Mouse (Mus musculus): ENCODE measurements at regions not wholly inside any gene's neighbourhood (a gene's known extent, or its start where the extent isn't known, plus 50 kb on each side); places are given as distances from the start of the nearest gene placed in this dataset.

DNA sequence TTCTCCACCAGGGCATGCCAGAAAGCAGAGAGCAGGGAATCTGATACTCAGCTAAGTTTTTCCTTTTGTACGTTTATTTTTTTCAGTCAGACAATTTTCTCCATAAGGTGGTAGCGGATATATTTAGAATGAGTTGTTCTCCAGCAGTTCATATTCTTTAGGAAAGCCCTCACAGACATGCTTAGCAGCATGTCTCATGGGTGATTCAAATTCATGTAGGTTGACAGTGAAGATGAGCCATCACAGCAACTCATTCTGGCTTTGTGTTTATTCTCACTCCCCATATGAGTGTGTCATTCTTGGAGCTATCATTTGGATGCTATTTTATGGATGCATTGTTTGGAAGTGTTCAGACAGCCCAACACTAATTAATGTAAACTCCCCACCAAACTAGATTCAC lies 424.2 kb upstream of the Fat3 start:
- 76% methylated on average over 2 of the region's 2 CpGs for WGBS
- Histone ChIP-seq H3K4me3 (ENCODE audit: insufficient read depth, low read depth, low read length) (no peak overlapping the region), H3K4me1 (ENCODE audit: control insufficient read depth, insufficient read depth, low read length) (no peaks in the 10 kb centered on the region), H3K27me3 (replicated peaks; ENCODE audit: control insufficient read depth, insufficient read depth, low read length) (no peaks in the 10 kb centered on the region), H3K36me3 (ENCODE audit: control insufficient read depth, insufficient read depth, low read length) (no peaks in the 10 kb centered on the region), H3K27ac (ENCODE audit: insufficient read depth, low read depth, low read length) (no peak overlapping the region)
- no peak for TF ChIP-seq CTCF (conservative IDR thresholded peaks at IDR 0.05; ENCODE audit: insufficient read depth, insufficient read length, low read depth, low read length)
- no peak for TF ChIP-seq POLR2A (IDR thresholded peaks at IDR 0.05; ENCODE audit: low read depth, low read length)
- no peak for DNase-seq

DNA sequence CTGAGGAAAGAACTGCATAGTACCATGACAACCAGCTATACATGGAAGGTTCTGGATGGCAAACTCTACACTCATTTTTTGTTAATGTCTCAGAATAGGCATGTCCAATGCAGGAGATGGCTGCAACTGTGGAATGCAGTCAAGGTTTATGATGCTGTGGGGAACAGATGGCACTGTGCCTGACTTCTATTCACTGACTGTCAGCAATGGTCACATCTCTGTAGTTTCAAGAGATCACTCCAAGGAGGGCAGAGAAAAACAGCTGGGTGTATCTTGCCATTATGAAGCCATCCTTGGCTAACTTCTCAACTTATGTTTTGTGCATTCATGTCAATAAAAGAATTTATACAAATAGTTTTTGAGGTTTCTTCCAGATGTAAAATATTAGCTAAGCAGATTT lies 405.1 kb upstream of the Fat3 start:
- Histone ChIP-seq H3K4me1 (ENCODE audit: control insufficient read depth, insufficient read depth, low read length) (no peaks in the 10 kb centered on the region), H3K36me3 (ENCODE audit: control insufficient read depth, insufficient read depth, low read length) (no peaks in the 10 kb centered on the region), H3K27me3 (replicated peaks; ENCODE audit: control insufficient read depth, insufficient read depth, low read length) (no peaks in the 10 kb centered on the region), H3K27ac (ENCODE audit: insufficient read depth, low read depth, low read length) (no peak overlapping the region), H3K4me3 (ENCODE audit: insufficient read depth, low read depth, low read length) (no peak overlapping the region)
- no peak for DNase-seq
- TF ChIP-seq POLR2A (IDR thresholded peaks at IDR 0.05; ENCODE audit: low read depth, low read length) (no peak), CTCF (conservative IDR thresholded peaks at IDR 0.05; ENCODE audit: insufficient read depth, insufficient read length, low read depth, low read length) (no peak)

- WGBS, result 57% methylated on average over 2 of the region's 2 CpGs
- TF ChIP-seq CTCF (conservative IDR thresholded peaks at IDR 0.05; ENCODE audit: insufficient read depth, insufficient read length, low read depth, low read length) (no peak), POLR2A (IDR thresholded peaks at IDR 0.05; ENCODE audit: low read depth, low read length) (no peak)
- no peak for DNase-seq
- Histone ChIP-seq H3K36me3 (ENCODE audit: control insufficient read depth, insufficient read depth, low read length) (no peaks in the 10 kb centered on the region), H3K4me1 (ENCODE audit: control insufficient read depth, insufficient read depth, low read length) (no peaks in the 10 kb centered on the region), H3K4me3 (ENCODE audit: insufficient read depth, low read depth, low read length) (no peak overlapping the region), H3K27me3 (replicated peaks; ENCODE audit: control insufficient read depth, insufficient read depth, low read length) (no peaks in the 10 kb centered on the region), H3K27ac (ENCODE audit: insufficient read depth, low read depth, low read length) (no peak overlapping the region)
Observed at GRCm38 (mm10) chr9:16899060-16899459, 398.0 kb upstream of the Fat3 start.

- H3K4me1 ChIP-seq (ENCODE audit: control insufficient read depth, insufficient read depth, low read length), result no peaks in the 10 kb centered on the region
- no peak for TF ChIP-seq CTCF (conservative IDR thresholded peaks at IDR 0.05; ENCODE audit: insufficient read depth, insufficient read length, low read depth, low read length)
- TF ChIP-seq POLR2A (IDR thresholded peaks at IDR 0.05; ENCODE audit: low read depth, low read length), result no peak
Observed at GRCm38 (mm10) chr9:16852458-16853026, 351.5 kb upstream of the Fat3 start.

GRCm38 (mm10) chr9:16808494-16808893 lies 307.4 kb upstream of the Fat3 start:
- Histone ChIP-seq H3K27ac (ENCODE audit: insufficient read depth, low read depth, low read length) (no peak overlapping the region), H3K4me3 (ENCODE audit: insufficient read depth, low read depth, low read length) (no peak overlapping the region), H3K27me3 (replicated peaks; ENCODE audit: control insufficient read depth, insufficient read depth, low read length) (no peaks in the 10 kb centered on the region), H3K36me3 (ENCODE audit: control insufficient read depth, insufficient read depth, low read length) (no peaks in the 10 kb centered on the region), H3K4me1 (ENCODE audit: control insufficient read depth, insufficient read depth, low read length) (no peaks in the 10 kb centered on the region)
- TF ChIP-seq CTCF (conservative IDR thresholded peaks at IDR 0.05; ENCODE audit: insufficient read depth, insufficient read length, low read depth, low read length) (no peak), POLR2A (IDR thresholded peaks at IDR 0.05; ENCODE audit: low read depth, low read length) (no peak)
- WGBS, result 75% methylated on average over 2 of the region's 2 CpGs
- no peak for DNase-seq

More at GRCm38 (mm10) chr9:16852458-16853026, 351.5 kb upstream of the Fat3 start:
- no peak overlapping the region for H3K4me3 ChIP-seq (ENCODE audit: insufficient read depth, low read depth, low read length)
- 83% methylated on average over 10 of the region's 10 CpGs for WGBS
- H3K27me3 ChIP-seq (replicated peaks; ENCODE audit: control insufficient read depth, insufficient read depth, low read length), result no peaks in the 10 kb centered on the region
- H3K27ac ChIP-seq (ENCODE audit: insufficient read depth, low read depth, low read length), result no peak overlapping the region
- no peak for DNase-seq
- H3K36me3 ChIP-seq (ENCODE audit: control insufficient read depth, insufficient read depth, low read length), result no peaks in the 10 kb centered on the region

DNA sequence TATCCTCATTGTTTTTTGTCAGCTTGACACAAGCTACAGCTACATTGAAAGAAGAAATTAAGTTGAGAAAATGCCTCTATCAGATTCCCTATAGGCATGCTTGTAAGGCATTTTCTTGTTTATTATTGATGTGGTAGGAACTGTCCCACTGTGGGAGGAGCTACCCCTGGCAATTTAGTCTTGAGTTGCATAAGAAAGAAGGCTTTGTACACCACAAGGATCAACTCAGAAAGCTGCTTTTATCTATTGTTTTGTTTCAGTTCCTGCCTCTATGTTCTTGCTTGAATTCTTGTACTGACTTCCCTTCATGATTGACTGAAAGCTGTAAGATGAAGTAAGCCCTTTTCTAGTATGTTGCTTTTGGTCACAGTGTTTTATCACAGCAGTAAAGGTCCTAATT lies 271.8 kb upstream of the Fat3 start:
- Histone ChIP-seq H3K27me3 (replicated peaks; ENCODE audit: control insufficient read depth, insufficient read depth, low read length) (no peaks in the 10 kb centered on the region), H3K36me3 (ENCODE audit: control insufficient read depth, insufficient read depth, low read length) (no peaks in the 10 kb centered on the region), H3K4me1 (ENCODE audit: control insufficient read depth, insufficient read depth, low read length) (no peaks in the 10 kb centered on the region), H3K4me3 (ENCODE audit: insufficient read depth, low read depth, low read length) (no peak overlapping the region), H3K27ac (ENCODE audit: insufficient read depth, low read depth, low read length) (no peak overlapping the region)
- TF ChIP-seq CTCF (conservative IDR thresholded peaks at IDR 0.05; ENCODE audit: insufficient read depth, insufficient read length, low read depth, low read length), result no peak
- no peak for DNase-seq

DNA sequence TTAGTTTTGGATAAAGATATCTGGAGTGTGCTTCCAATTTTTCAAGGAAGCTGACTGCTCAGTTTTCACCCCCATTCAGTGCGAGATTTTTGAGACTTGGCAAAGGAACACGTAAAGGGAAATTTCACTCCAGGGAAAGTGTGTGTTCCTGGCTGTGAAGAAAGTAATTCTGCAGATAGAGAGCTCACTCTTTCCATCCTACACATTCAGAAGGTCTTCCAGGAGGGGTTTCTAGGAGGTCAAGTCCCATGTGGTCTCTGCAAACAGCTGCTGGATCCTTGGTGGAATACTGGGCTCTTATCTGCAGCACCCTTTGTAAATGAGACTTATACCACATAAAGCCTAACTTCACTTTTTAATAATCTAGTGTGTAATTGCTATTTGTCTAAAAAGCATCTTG lies 226.6 kb upstream of the Fat3 start:
- no peak for DNase-seq
- Histone ChIP-seq H3K4me3 (ENCODE audit: insufficient read depth, low read depth, low read length) (no peak overlapping the region), H3K4me1 (ENCODE audit: control insufficient read depth, insufficient read depth, low read length) (no peaks in the 10 kb centered on the region), H3K36me3 (ENCODE audit: control insufficient read depth, insufficient read depth, low read length) (no peaks in the 10 kb centered on the region), H3K27me3 (replicated peaks; ENCODE audit: control insufficient read depth, insufficient read depth, low read length) (no peaks in the 10 kb centered on the region), H3K27ac (ENCODE audit: insufficient read depth, low read depth, low read length) (no peak overlapping the region)
- no peak for TF ChIP-seq CTCF (conservative IDR thresholded peaks at IDR 0.05; ENCODE audit: insufficient read depth, insufficient read length, low read depth, low read length)
- 77% methylated on average over 2 of the region's 2 CpGs for WGBS

DNA sequence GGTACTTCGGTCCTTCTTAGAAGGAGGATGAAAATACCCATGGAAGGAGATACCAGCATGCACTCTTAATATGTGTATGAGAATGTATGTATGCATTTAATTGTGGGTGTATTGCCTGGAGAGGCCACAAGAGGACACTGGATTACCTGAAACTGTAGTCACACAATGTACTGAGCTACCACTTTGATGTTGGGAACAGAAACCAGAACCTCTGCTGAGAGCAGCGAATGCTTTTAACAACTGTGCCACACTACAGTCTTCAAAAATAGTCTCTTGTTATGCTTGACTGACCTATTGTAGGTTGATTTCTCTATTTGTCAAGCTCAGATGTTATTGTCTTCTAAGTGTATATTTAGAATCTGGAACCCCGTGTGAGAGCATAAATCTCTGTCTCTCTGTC lies 201.3 kb upstream of the Fat3 start:
- no peak overlapping the region for H3K27ac ChIP-seq (ENCODE audit: insufficient read depth, low read depth, low read length)
- 58% methylated on average over 3 of the region's 3 CpGs for WGBS
- no peaks in the 10 kb centered on the region for H3K4me1 ChIP-seq (ENCODE audit: control insufficient read depth, insufficient read depth, low read length)
- H3K4me3 ChIP-seq (ENCODE audit: insufficient read depth, low read depth, low read length), result no peak overlapping the region
- no peak for TF ChIP-seq POLR2A (IDR thresholded peaks at IDR 0.05; ENCODE audit: low read depth, low read length)
- no peak for TF ChIP-seq CTCF (conservative IDR thresholded peaks at IDR 0.05; ENCODE audit: insufficient read depth, insufficient read length, low read depth, low read length)
- H3K36me3 ChIP-seq (ENCODE audit: control insufficient read depth, insufficient read depth, low read length), result no peaks in the 10 kb centered on the region
- H3K27me3 ChIP-seq (replicated peaks; ENCODE audit: control insufficient read depth, insufficient read depth, low read length), result no peaks in the 10 kb centered on the region
- DNase-seq, result no peak
